Mouse (Mus musculus) intestine, embryonic 14.5 days (tissue): ENCODE data around the gene Tbx1. TPM values are rescaled to one million over a fixed set of nuclear protein-coding genes. Genes with fewer than 3 reads are reported as not detected.
A peak's percentile ranks its signal among the peaks of the same experiment; 100 is the strongest.
"Not testable (repeated sequence)": the region's sequence is repeated elsewhere in the genome, so short reads cannot be mapped to it uniquely, and the experiment has no call there.

Experiments
- ATAC-seq: fragments of 200-750 bp; cut with Nextera tagmentation; replicated peaks from 2 replicates; pipeline ENCODE4 v1.8.0; 2017; ENCODE audit warnings: low read depth, moderate number of reproducible peaks, moderate TSS enrichment, moderate library complexity; ENCODE audit not compliant: low FRiP score, low TSS enrichment
- DNase-seq: peaks from one replicate; pipeline ENCODE4 v3.0.0-alpha.2; 2018; ENCODE audit warnings: low spot score
- H3K27ac ChIP-seq: fragments of 300-500 bp; sonication (generic); 2 replicates; pipeline ENCODE4 v1.5.1; 2014; ENCODE audit warnings: low read depth, mild to moderate bottlenecking, control low read depth
- H3K27me3 ChIP-seq: fragments of 300-500 bp; sonication (generic); replicated peaks from 2 replicates; pipeline ENCODE4 v1.6.1; 2014; ENCODE audit warnings: low read length, control low read depth; ENCODE audit not compliant: control insufficient read depth, insufficient read depth
- H3K36me3 ChIP-seq: fragments of 300-500 bp; sonication (generic); 2 replicates; pipeline ENCODE4 v1.6.1; 2014; ENCODE audit warnings: low read length, control low read depth; ENCODE audit not compliant: control insufficient read depth, insufficient read depth
- H3K4me1 ChIP-seq: fragments of 300-500 bp; sonication (generic); replicated peaks from 2 replicates; pipeline ENCODE4 v1.6.1; 2014; ENCODE audit warnings: low read length, control low read depth, mixed read lengths; ENCODE audit not compliant: control insufficient read depth, insufficient read depth
- H3K4me2 ChIP-seq: fragments of 300-500 bp; sonication (generic); 2 replicates; pipeline ENCODE4 v1.6.1; 2014; ENCODE audit warnings: low read length
- H3K4me3 ChIP-seq: fragments of 300-500 bp; sonication (generic); 2 replicates; pipeline ENCODE4 v1.5.1; 2014; ENCODE audit warnings: low read depth, low read length, control low read depth, mixed read lengths
- H3K9ac ChIP-seq: fragments of 300-500 bp; sonication (generic); 2 replicates; pipeline ENCODE4 v1.6.1; 2014; ENCODE audit warnings: mild to moderate bottlenecking, low read length
- H3K9me3 ChIP-seq: fragments of 300-500 bp; sonication (generic); 2 replicates; pipeline ENCODE4 v1.6.1; 2016; ENCODE audit warnings: low read length, control low read depth; ENCODE audit not compliant: control insufficient read depth
- WGBS: fragments of 180-500 bp; shearing (Covaris S2); extraction: QIAGEN DNeasy Blood & Tissue Kit; methylation state at CpG from one replicate; pipeline ENCODE4 v1.1.7; 2014; 5-methylcytosine and 5-hydroxymethylcytosine counted together
- polyA plus RNA-seq: library from polyadenylated mRNA; unstranded; fragments of >200 nt; fragmentation: Nextera tagmentation; extraction: Ambion mirVana; gene quantifications from 2 replicates; pipeline ENCODE4 v1.2.1, GENCODE M21; 2014

The Tbx1 gene
- polyA plus RNA-seq, 1 experiment from 2014 or later: 0.14 TPM

DNA sequence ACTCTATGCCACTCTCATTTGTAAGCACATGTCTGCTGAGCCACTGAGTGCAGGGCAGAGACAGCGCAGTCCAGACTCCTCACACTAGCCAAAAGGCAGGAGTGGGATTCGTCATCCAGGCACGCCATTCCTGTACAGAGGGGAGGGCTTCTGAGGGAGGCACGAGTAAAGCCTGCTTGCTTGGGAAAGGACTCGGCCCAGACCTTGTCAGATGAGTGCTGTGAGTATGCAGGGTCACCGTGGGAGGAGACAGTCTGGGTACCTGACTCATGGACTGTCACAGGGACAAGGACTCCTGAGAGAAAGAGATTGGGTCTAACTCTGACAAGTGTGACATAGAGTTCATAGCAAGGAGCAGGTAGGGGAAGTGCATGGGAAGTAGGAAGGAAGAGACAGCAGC is 51.2 kb downstream of the Tbx1 start:
- Histone ChIP-seq H3K4me2 (no peak overlapping the region), H3K27me3 (no peaks in the 10 kb centered on the region), H3K27ac (no peak overlapping the region), H3K4me1 (no peaks in the 10 kb centered on the region), H3K9ac (no peak overlapping the region), H3K9me3 (no peaks in the 10 kb centered on the region), H3K4me3 (no peak overlapping the region), H3K36me3 (no peaks in the 10 kb centered on the region)
- DNase-seq (no peak), ATAC-seq (no peak)
- 52% methylated on average over 6 of the region's 6 CpGs for WGBS

DNA sequence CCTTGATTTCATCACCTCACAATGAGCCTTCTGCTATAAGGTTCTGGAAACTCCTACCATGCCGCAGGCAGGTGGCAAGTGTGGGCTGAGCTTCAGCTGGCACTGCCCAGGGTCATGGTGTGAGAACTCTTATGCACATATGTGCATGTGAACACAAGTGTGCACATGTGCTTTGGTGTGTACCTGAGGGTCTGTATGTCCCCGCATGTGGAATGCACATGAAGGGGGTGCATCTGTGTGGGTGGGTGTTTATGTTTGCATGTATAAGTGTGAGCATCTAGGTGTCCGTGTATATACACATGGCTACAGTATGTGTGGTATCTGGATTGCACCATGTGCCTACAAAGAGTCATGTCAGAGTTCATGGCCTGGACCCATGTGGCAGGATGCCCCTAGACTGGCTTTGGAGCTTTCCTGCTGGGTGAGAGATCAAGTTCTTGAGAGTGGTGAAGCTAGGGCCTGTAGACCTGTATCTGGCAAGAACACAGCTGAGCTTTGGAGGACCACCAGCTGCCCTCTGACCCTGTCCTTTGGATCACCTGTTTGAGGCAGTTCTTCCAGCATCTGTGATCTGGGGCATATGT is 53.0 kb downstream of the Tbx1 start:
- H3K4me1 ChIP-seq: no peaks in the 10 kb centered on the region
- no peaks in the 10 kb centered on the region for H3K9me3 ChIP-seq
- H3K4me3 ChIP-seq: no peak overlapping the region
- ATAC-seq: no peak
- WGBS: 83% methylated on average over 3 of the region's 3 CpGs
- H3K4me2 ChIP-seq: no peak overlapping the region
- no peak overlapping the region for H3K9ac ChIP-seq
- no peaks in the 10 kb centered on the region for H3K27me3 ChIP-seq
- H3K36me3 ChIP-seq: no peaks in the 10 kb centered on the region
- no peak overlapping the region for H3K27ac ChIP-seq
- no peak for DNase-seq

DNA sequence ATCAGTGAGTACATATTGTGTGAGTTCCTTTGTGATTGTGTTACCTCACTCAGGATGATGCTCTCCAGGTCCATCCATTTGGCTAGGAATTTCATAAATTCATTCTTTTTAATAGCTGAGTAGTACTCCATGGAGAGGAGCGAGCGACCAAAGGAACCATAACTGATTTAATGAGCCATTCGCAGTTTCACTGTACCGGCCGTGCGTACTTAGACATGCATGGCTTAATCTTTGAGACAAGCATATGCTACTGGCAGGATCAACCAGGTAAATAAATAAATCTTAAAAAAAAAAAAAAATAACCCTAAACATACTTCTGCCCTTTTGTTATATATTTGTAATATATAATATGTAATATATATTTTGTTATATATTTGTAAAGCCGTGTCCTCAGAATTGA is 57.4 kb downstream of the Tbx1 start:
- WGBS: 97% methylated on average over 7 of the region's 7 CpGs
- not testable (repeated sequence) for H3K36me3 ChIP-seq, H3K4me2 ChIP-seq, H3K9ac ChIP-seq, H3K27ac ChIP-seq, H3K27me3 ChIP-seq, H3K9me3 ChIP-seq, H3K4me3 ChIP-seq, H3K4me1 ChIP-seq, DNase-seq
- ATAC-seq: peak; percentile 100

Other genes with a start within 250 kb of the Tbx1 start
- gene Tango2, start 242.6 kb downstream of the Tbx1 start, polyA plus RNA-seq: 34.8 and 34.9 TPM in 2 replicates
- gene Arvcf, start 242.5 kb downstream of the Tbx1 start, polyA plus RNA-seq: 31.7 and 33.0 TPM in 2 replicates
- gene Txnrd2, start 164.3 kb downstream of the Tbx1 start, polyA plus RNA-seq: 17.0 and 17.4 TPM in 2 replicates
- gene Comt, start 163.8 kb downstream of the Tbx1 start, polyA plus RNA-seq: 95.4 and 95.6 TPM in 2 replicates
- gene Gnb1l, start 92.0 kb downstream of the Tbx1 start, polyA plus RNA-seq: 16.9 and 18.6 TPM in 2 replicates
- 2.3 and 3.3 TPM in 2 replicates for gene Rtl10, start 91.8 kb downstream of the Tbx1 start, polyA plus RNA-seq
- 1.9 and 2.0 TPM in 2 replicates for gene Gp1bb, start 31.7 kb upstream of the Tbx1 start, polyA plus RNA-seq
- gene Gm49601, start 35.8 kb upstream of the Tbx1 start, polyA plus RNA-seq: 2.0 and 2.2 TPM in 2 replicates
- 29.3 and 29.9 TPM in 2 replicates for gene Sept5, start 39.3 kb upstream of the Tbx1 start, polyA plus RNA-seq
- 21.9 and 24.8 TPM in 2 replicates for gene Cldn5, start 186.2 kb upstream of the Tbx1 start, polyA plus RNA-seq
- gene Ufd1, start 221.1 kb upstream of the Tbx1 start, polyA plus RNA-seq: 62.3 and 74.9 TPM in 2 replicates
- gene Cdc45, start 221.3 kb upstream of the Tbx1 start, polyA plus RNA-seq: 48.0 and 51.2 TPM in 2 replicates
- 41.1 and 42.9 TPM in 2 replicates for gene 2510002D24Rik, start 245.9 kb upstream of the Tbx1 start, polyA plus RNA-seq
- not detected in 2 replicates for gene Gm28539, start 245.9 kb upstream of the Tbx1 start, polyA plus RNA-seq